Mouse (Mus musculus): ENCODE results near the gene Psmb7. TPM values are rescaled to one million over a fixed set of nuclear protein-coding genes. Genes with fewer than 3 reads are reported as not detected.

Gene Psmb7
- polyA plus RNA-seq, 1 experiment, result 115 TPM

DNA sequence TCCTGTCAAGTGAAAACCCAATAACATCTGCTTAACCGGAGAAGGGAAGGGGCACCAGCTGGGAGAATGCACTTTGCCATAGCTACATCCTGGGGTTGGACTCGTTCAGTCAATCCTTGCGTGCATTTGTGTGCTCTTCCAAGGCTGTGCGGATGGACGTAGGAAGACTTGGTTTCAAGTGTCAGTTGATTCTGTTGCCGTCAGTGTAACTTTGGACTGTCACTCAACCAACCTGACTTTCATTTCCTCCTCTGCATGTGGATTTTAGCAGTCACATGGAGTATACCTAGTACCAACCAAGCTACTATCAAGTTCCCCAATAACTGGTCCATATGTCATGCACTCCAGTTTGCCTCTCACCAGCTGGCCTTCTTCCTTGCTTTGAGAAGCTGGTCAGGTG is 98.9 kb downstream of the Psmb7 start:
- H3K36me3 ChIP-seq (ENCODE audit: control insufficient read depth, insufficient read depth, low read length), result no peaks in the 10 kb centered on the region
- H3K27ac ChIP-seq (ENCODE audit: control insufficient read depth, insufficient read depth, low read depth, low read length), result no peak overlapping the region
- TF ChIP-seq CTCF (IDR thresholded peaks at IDR 0.05; ENCODE audit: control insufficient read depth, insufficient read depth, insufficient replicate concordance, low read depth, low read length) (no peak), POLR2A (IDR thresholded peaks at IDR 0.05; ENCODE audit: control insufficient read depth, low read depth, low read length) (no peak)
- no peak overlapping the region for H3K4me3 ChIP-seq (ENCODE audit: control insufficient read depth, low read depth, low read length)
- H3K27me3 ChIP-seq (ENCODE audit: control insufficient read depth, insufficient read depth, low read length), result no peaks in the 10 kb centered on the region
- H3K4me1 ChIP-seq (ENCODE audit: control insufficient read depth, insufficient read depth, low read length), result no peaks in the 10 kb centered on the region

DNA sequence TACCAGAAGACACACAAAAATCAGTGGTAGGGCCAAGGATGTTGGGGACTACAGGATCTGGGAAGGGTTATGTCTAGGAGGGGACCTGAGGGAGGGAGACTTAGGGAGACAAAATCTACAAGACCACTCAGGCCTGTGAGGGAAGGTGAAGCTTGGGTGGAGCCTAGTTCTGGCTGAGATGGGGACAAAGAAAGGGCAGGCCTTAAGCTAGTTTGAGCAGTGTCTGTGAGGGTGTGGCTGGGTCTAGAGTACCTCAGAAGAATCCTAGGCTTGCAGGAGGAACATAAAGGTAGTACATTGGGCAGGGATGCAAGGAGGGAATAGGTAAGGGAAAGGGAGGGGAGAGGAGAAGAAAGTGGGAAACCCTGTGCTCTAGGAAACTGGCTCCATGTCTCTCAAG is 99.5 kb downstream of the Psmb7 start:
- Histone ChIP-seq H3K4me1 (ENCODE audit: control insufficient read depth, insufficient read depth, low read length) (no peaks in the 10 kb centered on the region), H3K27ac (ENCODE audit: control insufficient read depth, insufficient read depth, low read depth, low read length) (no peak overlapping the region), H3K27me3 (ENCODE audit: control insufficient read depth, insufficient read depth, low read length) (no peaks in the 10 kb centered on the region)

DNA sequence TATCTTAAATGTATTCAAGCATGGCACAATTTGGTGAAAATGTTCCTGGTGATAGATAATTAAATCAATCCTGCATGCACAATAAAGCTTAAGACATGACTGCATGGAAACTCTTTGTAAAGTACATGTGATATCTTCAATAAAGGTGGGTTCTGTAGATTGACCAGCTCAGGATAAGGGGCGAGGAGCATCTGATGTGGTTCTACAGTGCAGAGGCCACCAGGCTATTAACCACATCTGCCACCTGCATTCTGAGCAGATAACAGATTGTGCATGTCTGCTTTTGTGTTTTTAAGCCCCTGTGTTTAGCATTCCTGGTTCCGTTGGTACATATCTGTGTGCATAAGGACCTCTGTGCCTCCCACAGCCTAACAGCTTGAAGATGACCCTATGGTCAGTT is 100.7 kb downstream of the Psmb7 start:
- H3K4me1 ChIP-seq (ENCODE audit: control insufficient read depth, insufficient read depth, low read length), result no peaks in the 10 kb centered on the region
- TF ChIP-seq CTCF (IDR thresholded peaks at IDR 0.05; ENCODE audit: control insufficient read depth, insufficient read depth, insufficient replicate concordance, low read depth, low read length) (no peak), POLR2A (IDR thresholded peaks at IDR 0.05; ENCODE audit: control insufficient read depth, low read depth, low read length) (no peak)
- H3K4me3 ChIP-seq (ENCODE audit: control insufficient read depth, low read depth, low read length), result no peak overlapping the region
- no peaks in the 10 kb centered on the region for H3K27me3 ChIP-seq (ENCODE audit: control insufficient read depth, insufficient read depth, low read length)
- no peak overlapping the region for H3K27ac ChIP-seq (ENCODE audit: control insufficient read depth, insufficient read depth, low read depth, low read length)
- no peaks in the 10 kb centered on the region for H3K36me3 ChIP-seq (ENCODE audit: control insufficient read depth, insufficient read depth, low read length)

More for the DNA sequence above, 99.5 kb downstream of the Psmb7 start:
- H3K4me3 ChIP-seq (ENCODE audit: control insufficient read depth, low read depth, low read length), result no peak overlapping the region
- H3K36me3 ChIP-seq (ENCODE audit: control insufficient read depth, insufficient read depth, low read length), result no peaks in the 10 kb centered on the region
- TF ChIP-seq POLR2A (IDR thresholded peaks at IDR 0.05; ENCODE audit: control insufficient read depth, low read depth, low read length) (no peak), CTCF (IDR thresholded peaks at IDR 0.05; ENCODE audit: control insufficient read depth, insufficient read depth, insufficient replicate concordance, low read depth, low read length) (no peak)

DNA sequence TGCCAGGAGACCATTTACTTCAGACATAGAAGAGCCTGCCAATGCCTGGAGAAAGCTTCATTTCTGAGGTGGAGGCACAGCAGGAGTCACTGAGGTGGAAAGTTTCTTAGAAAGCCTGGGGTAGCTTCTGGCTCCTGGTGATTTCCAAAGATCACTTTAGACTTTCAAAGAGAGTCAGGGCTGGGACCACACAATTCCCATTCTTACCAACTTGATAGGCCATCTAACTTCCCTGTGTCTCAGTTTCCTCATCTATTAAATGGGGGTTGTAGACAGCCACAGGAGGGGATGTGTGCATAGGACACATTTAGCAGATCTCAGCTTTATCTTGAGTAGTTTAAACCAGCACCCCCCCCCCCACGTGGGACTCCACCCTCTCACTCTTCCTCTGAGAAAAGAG is 101.5 kb downstream of the Psmb7 start:
- TF ChIP-seq CTCF (IDR thresholded peaks at IDR 0.05; ENCODE audit: control insufficient read depth, insufficient read depth, insufficient replicate concordance, low read depth, low read length) (no peak), POLR2A (IDR thresholded peaks at IDR 0.05; ENCODE audit: control insufficient read depth, low read depth, low read length) (no peak)
- Histone ChIP-seq H3K4me1 (ENCODE audit: control insufficient read depth, insufficient read depth, low read length) (no peaks in the 10 kb centered on the region), H3K36me3 (ENCODE audit: control insufficient read depth, insufficient read depth, low read length) (no peaks in the 10 kb centered on the region), H3K27me3 (ENCODE audit: control insufficient read depth, insufficient read depth, low read length) (no peaks in the 10 kb centered on the region), H3K27ac (ENCODE audit: control insufficient read depth, insufficient read depth, low read depth, low read length) (no peak overlapping the region), H3K4me3 (ENCODE audit: control insufficient read depth, low read depth, low read length) (no peak overlapping the region)

DNA sequence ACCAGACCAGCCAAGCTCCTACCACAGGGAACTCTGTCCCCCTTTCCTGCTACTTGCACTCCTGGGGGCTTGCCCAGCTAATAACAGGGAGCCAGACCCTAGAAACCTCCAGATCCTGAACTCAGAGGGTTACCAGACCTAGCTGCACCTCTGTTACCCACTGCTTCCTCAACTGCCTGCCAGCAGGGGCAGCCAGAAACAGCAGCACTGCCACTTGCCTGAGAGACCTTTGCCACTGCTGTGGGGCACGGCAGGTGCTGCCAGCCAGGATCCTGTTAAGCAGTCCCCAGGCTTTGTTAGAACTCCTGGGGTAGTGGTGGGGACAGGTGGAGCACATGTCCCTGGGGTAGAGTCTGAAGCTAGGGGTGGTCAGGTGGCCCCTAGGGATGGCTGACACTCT is 102.3 kb downstream of the Psmb7 start:
- no peaks in the 10 kb centered on the region for H3K36me3 ChIP-seq (ENCODE audit: control insufficient read depth, insufficient read depth, low read length)
- H3K4me3 ChIP-seq (ENCODE audit: control insufficient read depth, low read depth, low read length), result no peak overlapping the region
- H3K4me1 ChIP-seq (ENCODE audit: control insufficient read depth, insufficient read depth, low read length), result no peaks in the 10 kb centered on the region
- H3K27me3 ChIP-seq (ENCODE audit: control insufficient read depth, insufficient read depth, low read length), result no peaks in the 10 kb centered on the region
- H3K27ac ChIP-seq (ENCODE audit: control insufficient read depth, insufficient read depth, low read depth, low read length), result no peak overlapping the region
- no peak for TF ChIP-seq POLR2A (IDR thresholded peaks at IDR 0.05; ENCODE audit: control insufficient read depth, low read depth, low read length)
- no peak for TF ChIP-seq CTCF (IDR thresholded peaks at IDR 0.05; ENCODE audit: control insufficient read depth, insufficient read depth, insufficient replicate concordance, low read depth, low read length)

DNA sequence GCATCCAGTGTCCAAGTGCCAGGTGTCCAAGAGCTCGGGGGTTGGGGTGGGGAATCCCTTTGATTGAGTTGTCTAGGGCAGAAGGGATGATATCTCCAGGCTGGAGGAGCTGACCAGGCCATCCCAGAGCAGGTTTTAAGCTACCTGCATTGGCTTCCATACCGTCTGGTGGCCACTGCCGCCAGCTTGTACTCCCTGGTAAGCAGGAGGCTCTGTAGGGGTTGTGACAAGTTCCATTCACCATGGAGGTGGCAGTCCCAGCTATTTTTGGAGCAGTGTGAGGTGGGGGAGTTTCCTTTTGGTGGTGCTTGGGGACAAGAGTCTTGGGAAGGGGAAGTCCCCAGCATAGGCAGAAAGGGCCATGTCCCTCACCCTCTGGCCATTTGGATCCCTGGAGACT is 102.8 kb downstream of the Psmb7 start:
- H3K27ac ChIP-seq (ENCODE audit: control insufficient read depth, insufficient read depth, low read depth, low read length), result no peak overlapping the region
- no peak for TF ChIP-seq CTCF (IDR thresholded peaks at IDR 0.05; ENCODE audit: control insufficient read depth, insufficient read depth, insufficient replicate concordance, low read depth, low read length)
- TF ChIP-seq POLR2A (IDR thresholded peaks at IDR 0.05; ENCODE audit: control insufficient read depth, low read depth, low read length), result no peak
- H3K4me1 ChIP-seq (ENCODE audit: control insufficient read depth, insufficient read depth, low read length), result no peaks in the 10 kb centered on the region

DNA sequence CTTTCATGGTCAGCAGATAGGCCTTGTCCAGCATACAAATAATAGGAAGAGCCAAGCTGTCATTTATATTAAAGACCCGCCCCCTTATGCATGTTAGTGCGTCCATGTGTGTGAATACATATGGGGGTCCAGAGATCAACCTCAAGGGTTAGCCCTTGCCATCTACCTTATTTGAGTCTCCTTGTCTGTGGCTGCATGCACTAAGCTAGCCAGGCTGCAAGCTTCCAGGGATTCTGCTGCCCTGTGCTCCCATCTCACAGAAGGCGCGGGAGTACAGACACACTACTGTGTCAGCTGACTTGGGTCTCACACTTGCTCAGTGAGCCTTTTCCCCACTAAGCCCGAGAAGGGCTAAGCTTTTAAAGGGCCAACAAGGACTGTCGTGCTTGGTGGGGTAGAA is 103.2 kb downstream of the Psmb7 start:
- Histone ChIP-seq H3K4me1 (ENCODE audit: control insufficient read depth, insufficient read depth, low read length) (no peaks in the 10 kb centered on the region), H3K27me3 (ENCODE audit: control insufficient read depth, insufficient read depth, low read length) (no peaks in the 10 kb centered on the region), H3K4me3 (ENCODE audit: control insufficient read depth, low read depth, low read length) (no peak overlapping the region), H3K36me3 (ENCODE audit: control insufficient read depth, insufficient read depth, low read length) (no peaks in the 10 kb centered on the region), H3K27ac (ENCODE audit: control insufficient read depth, insufficient read depth, low read depth, low read length) (no peak overlapping the region)
- TF ChIP-seq CTCF (IDR thresholded peaks at IDR 0.05; ENCODE audit: control insufficient read depth, insufficient read depth, insufficient replicate concordance, low read depth, low read length), result no peak
- TF ChIP-seq POLR2A (IDR thresholded peaks at IDR 0.05; ENCODE audit: control insufficient read depth, low read depth, low read length), result no peak

More for the DNA sequence above, 102.8 kb downstream of the Psmb7 start:
- Histone ChIP-seq H3K36me3 (ENCODE audit: control insufficient read depth, insufficient read depth, low read length) (no peaks in the 10 kb centered on the region), H3K4me3 (ENCODE audit: control insufficient read depth, low read depth, low read length) (no peak overlapping the region), H3K27me3 (ENCODE audit: control insufficient read depth, insufficient read depth, low read length) (no peaks in the 10 kb centered on the region)

DNA sequence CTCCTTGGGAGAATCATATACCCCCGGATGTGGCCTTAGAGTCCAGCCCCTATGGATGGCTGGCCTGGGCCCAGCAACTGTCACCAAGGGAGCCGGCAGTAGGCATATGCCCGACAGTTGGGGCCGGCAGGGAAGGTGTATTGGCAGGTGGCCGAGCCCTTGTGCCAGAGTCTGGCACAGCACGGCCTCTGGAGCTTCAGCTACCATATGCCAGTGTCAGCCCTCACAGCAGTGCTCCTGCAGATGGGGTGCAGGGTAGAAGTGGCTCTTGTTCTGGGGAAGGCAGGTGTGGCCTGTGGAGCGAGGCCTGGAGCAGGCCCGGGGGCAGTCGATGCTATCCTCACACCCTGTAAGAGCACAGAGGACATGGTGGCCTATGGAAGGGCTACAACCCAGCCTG is 104.2 kb downstream of the Psmb7 start:
- no peaks in the 10 kb centered on the region for H3K27me3 ChIP-seq (ENCODE audit: control insufficient read depth, insufficient read depth, low read length)
- TF ChIP-seq CTCF (IDR thresholded peaks at IDR 0.05; ENCODE audit: control insufficient read depth, insufficient read depth, insufficient replicate concordance, low read depth, low read length) (no peak), POLR2A (IDR thresholded peaks at IDR 0.05; ENCODE audit: control insufficient read depth, low read depth, low read length) (no peak)
- no peak overlapping the region for H3K4me3 ChIP-seq (ENCODE audit: control insufficient read depth, low read depth, low read length)
- H3K4me1 ChIP-seq (ENCODE audit: control insufficient read depth, insufficient read depth, low read length), result no peaks in the 10 kb centered on the region
- H3K27ac ChIP-seq (ENCODE audit: control insufficient read depth, insufficient read depth, low read depth, low read length), result no peak overlapping the region
- no peaks in the 10 kb centered on the region for H3K36me3 ChIP-seq (ENCODE audit: control insufficient read depth, insufficient read depth, low read length)

Other genes with a start within 250 kb of the Psmb7 start
- 3.3 and 4.0 TPM in 2 replicates for gene Nek6, start 132.4 kb downstream of the Psmb7 start, polyA plus RNA-seq (2012; rRNA removed)
- 21.2 and 25.3 TPM in 2 replicates for gene Nr5a1, start 70.5 kb upstream of the Psmb7 start, polyA plus RNA-seq (2012; rRNA removed)